Mouse (Mus musculus): ENCODE data around the gene Lgmn. TPM values are rescaled to one million over a fixed set of nuclear protein-coding genes. Genes with fewer than 3 reads are reported as not detected.

Gene Lgmn
- 73.4 and 84.0 TPM in 2 replicates for polyA plus RNA-seq (2012; rRNA removed)

GRCm38 (mm10) chr12:102439632-102440023, at the start of gene Lgmn:
Gene Lgmn, minus strand, starts transcription at chr12:102439813.
- DNase-seq (ENCODE audit: low spot score): peak; percentile 86

- no peak for DNase-seq (ENCODE audit: low spot score)
Measured at GRCm38 (mm10) chr12:102484946-102485345, 45.3 kb upstream of the Lgmn start.

- DNase-seq (ENCODE audit: low spot score): no peak
Measured at GRCm38 (mm10) chr12:102480481-102480880, 40.9 kb upstream of the Lgmn start.

GRCm38 (mm10) chr12:102474411-102474810, 34.8 kb upstream of the Lgmn start:
- no peak for DNase-seq (ENCODE audit: low spot score)

- DNase-seq (ENCODE audit: low spot score): peak; percentile 97
Measured at GRCm38 (mm10) chr12:102468894-102469764, 29.5 kb upstream of the Lgmn start, which contains the start of gene Golga5. Gene Golga5, plus strand, starts transcription at chr12:102469135.

- no peak for DNase-seq (ENCODE audit: low spot score)
Measured at GRCm38 (mm10) chr12:102468136-102468535, 28.5 kb upstream of the Lgmn start.

GRCm38 (mm10) chr12:102464650-102465049, 25.0 kb upstream of the Lgmn start:
- no peak for DNase-seq (ENCODE audit: low spot score)

- no peak for DNase-seq (ENCODE audit: low spot score)
Measured at GRCm38 (mm10) chr12:102461177-102461576, 21.6 kb upstream of the Lgmn start.

GRCm38 (mm10) chr12:102460014-102460413, 20.4 kb upstream of the Lgmn start:
- DNase-seq (ENCODE audit: low spot score): no peak

GRCm38 (mm10) chr12:102456467-102457193, 17.0 kb upstream of the Lgmn start:
- DNase-seq (ENCODE audit: low spot score): no peak

GRCm38 (mm10) chr12:102453581-102453980, 14.0 kb upstream of the Lgmn start:
- no peak for DNase-seq (ENCODE audit: low spot score)

- no peak for DNase-seq (ENCODE audit: low spot score)
Measured at GRCm38 (mm10) chr12:102451126-102451851, 11.7 kb upstream of the Lgmn start.

GRCm38 (mm10) chr12:102450437-102450836, 10.8 kb upstream of the Lgmn start:
- DNase-seq (ENCODE audit: low spot score): no peak

GRCm38 (mm10) chr12:102445436-102445835, 5.8 kb upstream of the Lgmn start:
- no peak for DNase-seq (ENCODE audit: low spot score)

GRCm38 (mm10) chr12:102443676-102444075, 4.1 kb upstream of the Lgmn start:
- no peak for DNase-seq (ENCODE audit: low spot score)

GRCm38 (mm10) chr12:102442639-102443038, 3.0 kb upstream of the Lgmn start:
- no peak for DNase-seq (ENCODE audit: low spot score)

- DNase-seq (ENCODE audit: low spot score): no peak
Measured at GRCm38 (mm10) chr12:102441141-102441540, 1.5 kb upstream of the Lgmn start.

- no peak for DNase-seq (ENCODE audit: low spot score)
Measured at GRCm38 (mm10) chr12:102440551-102440950, 938 bp upstream of the Lgmn start.

- DNase-seq (ENCODE audit: low spot score): no peak
Measured at GRCm38 (mm10) chr12:102438983-102439631, 506 bp downstream of the Lgmn start.

- no peak for DNase-seq (ENCODE audit: low spot score)
Measured at GRCm38 (mm10) chr12:102437952-102438351, 1.7 kb downstream of the Lgmn start.

- no peak for DNase-seq (ENCODE audit: low spot score)
Measured at GRCm38 (mm10) chr12:102436939-102437526, 2.6 kb downstream of the Lgmn start.

Measured in urinary bladder, adult 2 months (tissue).